Mouse (Mus musculus): ENCODE data around the gene Dennd5a.

- TF ChIP-seq USF1 (IDR thresholded peaks at IDR 0.05; ENCODE audit: low read depth, low read length) (no peak), MXI1 (IDR thresholded peaks at IDR 0.05; ENCODE audit: low read depth, low read length) (no peak), HCFC1 (IDR thresholded peaks at IDR 0.05; ENCODE audit: low read depth, low read length) (no peak), CHD1 (IDR thresholded peaks at IDR 0.05; ENCODE audit: low read depth, low read length) (no peak), GATA1 (IDR thresholded peaks at IDR 0.05; ENCODE audit: low read depth, low read length) (no peak), MEF2A (IDR thresholded peaks at IDR 0.05; ENCODE audit: extremely low read depth, insufficient replicate concordance, low read depth, low read length, poor library complexity, severe bottlenecking) (no peak), POLR2A (IDR thresholded peaks at IDR 0.05; ENCODE audit: control insufficient read depth in 1 of 2, insufficient read depth in 1 of 2, low read depth in 1 of 2, low read length in 2 of 2, poor library complexity in 1 of 2) (no peak), MYC (IDR thresholded peaks at IDR 0.05; ENCODE audit: low read depth, low read length) (no peak), KAT2A (conservative IDR thresholded peaks at IDR 0.05; ENCODE audit: low read depth, low read length) (no peak), TAL1 (IDR thresholded peaks at IDR 0.05; ENCODE audit: low read length) (no peak), MAX (IDR thresholded peaks at IDR 0.05; ENCODE audit: low read length) (no peak)
Measured at GRCm38 (mm10) chr7:109954622-109955401, 5.5 kb downstream of the Dennd5a start.
